Mouse (Mus musculus): ENCODE measurements around the gene Iqcc.

The Iqcc gene

DNA sequence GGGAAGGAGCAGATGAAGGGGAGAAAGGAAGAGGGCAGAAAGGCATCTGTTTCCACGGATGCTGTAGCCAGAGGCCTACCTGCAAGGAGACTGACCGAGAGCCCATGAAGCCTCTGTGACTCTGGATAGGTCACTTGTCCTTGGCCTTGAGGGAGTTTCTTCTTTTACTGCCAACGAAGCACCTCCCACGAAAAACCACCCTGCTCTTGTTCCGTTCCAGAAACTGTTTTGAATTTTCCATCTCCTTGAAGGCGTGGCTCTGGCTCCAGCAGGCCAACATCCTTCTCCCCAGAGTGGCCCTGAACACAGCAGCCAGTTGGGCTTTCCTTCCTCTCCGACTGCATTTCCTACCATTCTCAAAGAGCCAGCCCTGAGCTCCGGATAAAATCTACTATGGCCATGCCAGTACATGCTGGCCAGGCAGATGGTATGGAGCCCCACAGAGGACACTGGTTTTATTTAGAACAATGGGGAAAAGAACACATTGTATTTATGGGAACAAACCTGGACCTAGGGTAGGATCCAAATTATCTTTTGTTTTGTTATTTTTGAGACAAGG lies 2.5 kb upstream of the Iqcc start:
- peak; percentile 79 to 87 for DNase-seq

DNA sequence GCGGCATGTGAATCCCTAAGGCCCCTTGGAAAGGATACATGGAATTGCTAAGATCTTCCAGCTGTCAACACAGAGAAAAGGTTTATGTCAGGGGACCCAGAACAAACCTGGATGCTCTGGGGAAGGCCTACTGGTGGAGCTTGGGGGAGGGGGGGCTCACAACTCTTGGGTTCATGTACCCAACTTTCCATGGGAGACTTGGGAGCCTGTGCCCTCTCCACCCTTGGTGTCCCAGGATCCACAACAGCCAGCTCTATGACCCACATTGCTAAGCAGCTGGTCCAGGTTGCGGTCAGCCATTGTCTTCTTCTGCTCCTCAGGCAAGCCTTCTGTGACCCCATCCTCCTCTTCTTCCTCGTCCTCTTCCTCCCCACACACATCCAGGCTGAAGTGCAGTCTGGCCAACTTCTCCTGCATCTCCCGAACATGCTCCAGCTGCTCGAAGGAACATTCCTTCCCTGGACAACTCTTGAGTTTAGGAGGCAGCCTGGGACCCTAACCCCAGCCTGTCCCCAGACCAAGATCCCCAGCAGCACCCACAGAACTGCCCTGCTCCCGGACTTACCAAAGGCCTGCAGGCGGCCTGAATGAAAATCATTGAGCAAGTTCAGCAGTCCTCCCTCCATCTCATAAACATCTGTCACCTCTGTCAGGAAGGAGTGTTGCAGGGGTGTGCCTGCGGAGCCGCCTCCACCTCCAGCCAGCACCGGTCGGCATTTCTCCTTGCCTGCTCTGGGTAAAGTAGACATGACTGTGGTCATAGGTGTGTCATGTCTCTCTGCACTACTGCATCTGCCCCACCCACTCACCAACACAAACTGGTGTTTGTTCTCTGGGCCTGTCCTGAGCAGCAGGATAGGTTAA lies 1.8 kb upstream of the Iqcc start:
- DNase-seq: no peak

DNA sequence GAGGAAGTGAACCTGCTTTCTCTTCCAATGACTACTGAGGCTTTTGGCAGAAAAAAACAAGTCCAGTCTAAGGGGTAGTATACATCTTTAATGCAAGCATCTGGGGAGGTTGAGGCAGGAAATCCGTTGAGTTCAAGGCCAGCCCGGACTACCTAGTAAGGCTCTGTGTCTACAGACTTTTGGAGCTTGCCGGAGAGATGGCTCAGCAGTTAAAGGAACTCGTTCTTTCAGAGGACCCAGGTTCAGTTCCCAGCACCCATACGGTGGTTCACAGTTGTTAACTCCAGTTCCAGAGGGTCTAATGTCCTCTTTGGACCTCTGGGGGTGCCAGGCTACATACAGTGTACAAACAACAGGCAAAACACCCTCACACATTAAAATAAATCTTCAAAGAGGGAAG lies 868 bp downstream of the Iqcc start:
- DNase-seq: no peak

DNA sequence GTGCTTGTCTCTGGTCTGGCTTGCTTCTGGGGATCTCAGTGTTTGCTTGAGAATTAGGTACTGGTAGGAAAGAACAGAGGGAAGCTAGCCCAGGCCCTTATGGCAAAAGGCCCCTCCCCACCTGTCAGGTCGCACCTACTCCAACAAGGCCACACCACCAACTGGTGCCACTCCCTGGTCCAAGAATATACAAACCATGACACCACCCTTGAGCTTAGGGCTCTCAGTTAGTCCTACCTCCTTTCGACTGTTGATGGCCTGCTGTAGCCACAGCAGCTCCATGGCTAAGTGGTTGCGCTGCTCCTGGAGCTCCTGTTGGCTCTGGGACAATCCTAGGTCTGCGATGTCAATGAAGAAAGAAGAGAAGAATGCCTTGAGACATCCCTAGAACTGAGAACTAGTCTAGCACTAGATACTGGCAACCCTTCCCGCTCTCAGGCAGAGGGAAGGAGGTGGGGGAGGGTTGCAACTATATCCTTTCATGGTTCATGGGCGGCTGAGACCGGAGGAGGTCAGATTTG lies 1.7 kb downstream of the Iqcc start:
- no peak for DNase-seq

DNA sequence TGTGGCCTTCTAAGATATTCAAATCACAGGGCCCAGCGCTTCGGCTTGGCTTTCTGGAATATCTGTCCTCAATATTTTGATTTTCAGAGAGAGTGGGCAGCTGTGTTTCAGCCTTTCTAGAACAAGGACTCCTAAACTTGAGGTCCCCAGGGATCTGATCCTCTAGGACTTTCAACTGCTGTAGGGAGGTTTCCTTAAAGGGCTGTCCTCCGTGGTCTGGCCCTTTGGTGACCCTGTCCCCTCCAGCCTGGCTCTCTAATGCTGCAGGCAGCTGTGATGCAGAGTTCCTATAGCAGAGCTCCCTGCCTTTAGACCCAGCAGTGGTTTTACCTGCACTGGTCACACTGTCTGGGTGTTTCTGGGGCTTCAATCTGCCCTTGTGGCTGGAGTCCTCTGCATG lies 2.3 kb downstream of the Iqcc start:
- no peak for DNase-seq

DNA sequence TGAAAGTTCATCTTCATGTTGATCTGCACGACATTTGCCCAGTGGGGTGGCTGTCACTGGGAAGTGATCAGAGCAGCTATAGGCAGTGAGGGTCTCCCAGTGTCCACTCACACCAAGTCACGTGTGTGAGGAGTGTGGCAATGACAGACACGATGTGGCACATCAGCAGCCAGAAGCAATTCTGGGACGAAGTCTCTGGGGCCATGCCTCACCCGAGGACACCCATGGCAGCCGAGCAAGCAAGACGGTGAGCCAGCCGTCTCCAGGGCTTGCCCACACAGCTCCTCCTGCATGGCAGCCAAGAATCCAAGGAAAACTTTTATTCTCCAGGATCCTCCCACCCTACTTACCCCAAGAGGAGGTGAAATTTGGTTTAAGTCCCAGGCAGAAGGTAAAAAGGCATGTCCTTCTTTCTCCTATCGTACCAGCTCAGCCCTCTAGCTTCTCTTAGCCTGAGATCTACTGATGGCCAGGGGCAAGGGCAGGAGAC lies 3.1 kb downstream of the Iqcc start:
- no peak for DNase-seq

DNA sequence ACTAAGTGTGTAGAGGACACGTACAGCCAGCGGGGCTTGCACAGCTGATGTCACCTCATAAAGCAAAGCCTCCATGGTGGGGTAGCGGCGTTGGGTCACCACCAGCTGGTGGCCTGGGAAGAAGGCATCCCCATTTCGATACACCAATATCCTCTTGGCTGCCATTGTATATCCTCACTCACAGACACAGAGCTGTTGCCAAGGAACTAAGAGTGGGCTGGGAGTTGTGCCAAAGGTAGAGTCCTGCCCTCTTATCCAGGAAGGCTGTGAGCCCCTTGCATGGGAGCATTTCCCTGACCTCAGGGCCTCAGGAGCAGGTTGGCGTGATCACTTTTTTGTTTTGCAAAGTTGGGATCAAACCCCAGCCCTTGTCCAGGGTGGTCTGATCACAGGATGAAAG lies 4.8 kb downstream of the Iqcc start, which contains the start of gene Dcdc2b:
Gene Dcdc2b (minus strand): TSS at position 165 of the 400 bp plus-strand sequence.
- DNase-seq: no peak

DNA sequence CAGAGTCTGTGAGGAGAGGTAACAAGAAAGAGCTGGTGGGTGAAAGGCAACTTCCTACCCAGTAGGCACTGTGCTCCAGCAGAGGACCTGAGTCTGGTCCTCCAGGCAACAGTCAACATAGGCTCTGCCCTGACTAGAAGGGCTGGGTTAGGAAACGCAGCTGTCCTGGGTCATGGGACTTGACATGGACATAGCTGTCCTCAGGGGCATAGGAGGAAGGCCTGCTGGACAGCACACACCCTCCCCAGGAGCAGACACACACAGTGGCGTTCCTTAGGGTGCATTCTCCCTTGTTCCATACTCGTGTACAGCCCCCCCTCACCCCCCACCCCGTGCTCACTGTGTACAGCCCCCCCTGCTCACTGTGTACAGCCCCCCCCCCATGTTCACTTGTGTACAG lies 8.4 kb downstream of the Iqcc start:
- DNase-seq: no peak

DNA sequence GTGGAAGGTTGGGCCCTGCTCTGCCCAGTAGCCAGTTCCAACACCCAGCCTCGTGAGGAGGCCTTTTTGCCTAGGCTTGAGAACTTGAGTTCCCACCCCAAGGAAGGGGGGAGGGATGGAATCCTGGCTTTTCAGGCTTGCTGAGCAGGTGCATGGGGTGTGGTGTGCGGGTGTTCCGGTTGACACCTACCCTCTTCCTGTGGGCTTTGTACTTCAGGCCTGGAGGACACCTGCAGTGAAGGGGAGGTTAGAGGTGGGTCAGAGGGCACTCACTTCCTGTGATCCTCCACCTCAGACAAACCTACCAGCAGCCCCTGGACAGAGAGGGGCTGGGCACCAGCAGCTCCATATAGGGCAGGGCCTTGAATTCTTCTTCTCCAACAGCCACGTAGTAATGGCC lies 8.9 kb downstream of the Iqcc start:
- no peak for DNase-seq

DNA sequence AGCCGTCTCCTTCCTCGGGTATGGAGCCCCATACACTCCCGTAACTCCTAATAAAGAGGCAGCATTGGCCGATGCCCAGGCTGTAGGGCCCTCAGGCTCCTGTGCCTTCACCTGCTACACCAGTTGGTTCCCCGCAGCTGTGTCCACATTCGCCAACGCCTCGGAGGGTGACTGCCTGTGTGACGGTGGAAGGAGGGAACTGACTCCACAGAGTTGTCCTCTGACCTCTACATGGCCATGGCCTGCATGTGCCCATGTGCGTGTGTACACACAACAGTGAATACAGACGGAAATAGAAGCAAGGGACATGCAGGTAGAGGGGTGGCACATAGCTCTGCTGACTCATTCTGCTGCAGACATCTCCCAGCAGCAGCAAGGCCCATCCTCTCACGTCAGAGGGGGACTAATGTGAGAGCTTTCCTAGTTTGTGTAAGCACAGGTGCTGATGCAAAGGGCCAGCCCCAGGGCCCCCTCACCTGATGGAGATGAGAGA lies 9.7 kb downstream of the Iqcc start:
- no peak for DNase-seq

DNA sequence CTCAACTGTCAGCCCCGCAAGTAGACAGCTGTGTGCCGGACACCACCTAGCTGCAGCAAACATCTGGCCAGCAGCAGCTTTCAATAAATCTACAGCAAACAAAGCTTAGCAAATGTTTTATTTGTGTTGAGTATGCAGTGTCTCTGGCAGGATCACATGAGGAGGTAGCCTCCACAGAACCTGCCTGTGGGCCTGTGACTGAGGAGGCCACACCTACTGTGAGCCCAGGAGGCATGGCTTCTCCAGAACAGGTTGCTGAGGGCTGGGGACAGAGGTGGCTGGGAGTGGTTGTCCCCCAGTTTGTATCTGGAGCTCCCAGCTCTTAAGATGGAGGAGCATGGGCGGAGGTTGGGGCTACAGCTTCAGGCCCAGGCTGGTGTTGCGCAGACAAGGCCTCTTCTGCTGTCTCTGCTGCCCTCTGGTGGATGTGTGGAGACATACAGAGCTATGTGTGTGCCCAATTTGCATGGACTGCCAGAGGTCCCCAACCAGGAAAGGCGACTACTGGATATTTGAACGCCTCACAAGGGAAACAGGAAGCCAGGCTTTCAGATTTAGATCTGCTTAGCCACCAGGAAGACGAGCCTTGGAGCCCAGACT lies 10.4 kb downstream of the Iqcc start:
- DNase-seq: peak; percentile 84 to 87

DNA sequence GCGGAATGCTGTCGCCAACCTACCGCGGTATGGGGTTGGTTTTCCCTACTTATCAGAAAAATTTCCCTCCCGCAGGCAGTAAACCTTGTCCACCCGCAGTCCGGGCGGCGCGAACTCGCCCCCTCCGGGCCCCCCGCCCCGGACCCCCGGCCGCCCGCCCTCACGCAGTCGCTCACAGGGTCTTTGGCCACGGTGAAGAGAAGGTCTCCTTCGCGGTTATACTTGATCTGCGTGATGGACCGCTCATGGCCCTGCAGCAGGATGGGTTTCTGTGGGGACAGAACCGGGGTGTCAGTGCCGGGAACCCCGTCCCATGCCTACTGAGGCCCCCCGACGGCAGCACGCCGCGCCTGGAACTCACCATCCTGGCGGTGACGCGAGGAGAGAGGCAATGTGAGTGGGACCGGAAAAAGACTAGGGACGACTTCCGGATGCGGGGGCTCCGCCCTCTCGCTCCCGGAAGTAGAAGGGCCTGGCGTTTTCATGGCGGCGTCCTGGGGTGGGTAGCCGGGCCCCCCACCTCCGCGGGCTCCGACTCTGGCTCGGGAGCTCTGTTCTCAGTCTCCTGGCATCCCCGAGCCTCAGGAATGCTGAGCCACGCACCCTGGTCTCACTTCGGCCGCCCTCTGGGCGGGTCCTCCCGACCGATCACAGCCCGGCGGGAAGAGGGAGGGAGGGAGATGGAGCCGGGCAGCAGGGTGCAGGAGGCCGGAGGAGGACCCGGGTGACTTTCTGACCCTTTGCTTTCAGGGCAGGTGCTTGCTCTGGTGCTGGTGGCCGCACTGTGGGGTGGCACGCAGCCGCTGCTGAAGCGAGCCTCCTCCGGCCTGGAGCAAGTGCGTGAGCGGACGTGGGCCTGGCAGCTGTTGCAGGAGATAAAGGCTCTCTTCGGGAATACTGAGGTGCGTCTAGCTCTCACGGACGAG lies 18.4 kb downstream of the Iqcc start, which contains the start of the genes Eif3i and Tmem234:
Gene Eif3i (minus strand): TSS at position 416 of the 926 bp plus-strand sequence.
Gene Tmem234 (plus strand): TSS at position 436 of the 926 bp plus-strand sequence.
- peak; percentile 83 to 84 for DNase-seq

DNA sequence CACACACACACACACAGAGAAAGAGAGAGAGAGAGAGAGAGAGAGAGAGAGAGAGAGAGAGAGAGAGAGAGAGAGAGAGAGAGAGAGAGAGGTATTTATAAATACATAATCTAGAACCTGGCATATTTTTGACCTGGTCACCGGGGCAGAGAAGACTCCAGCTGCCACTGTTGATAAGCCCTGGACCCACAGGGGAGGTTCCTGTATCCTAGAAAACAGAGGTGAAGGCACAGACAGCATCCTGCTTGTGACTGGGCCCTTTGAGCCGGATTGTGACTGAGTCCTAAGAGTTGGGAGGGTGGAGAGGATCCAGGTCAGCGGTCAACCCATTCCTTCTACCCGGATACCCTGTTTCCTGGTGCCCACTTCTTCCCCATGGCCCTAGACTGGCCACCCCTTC lies 30.0 kb downstream of the Iqcc start:
- no peak for DNase-seq

DNA sequence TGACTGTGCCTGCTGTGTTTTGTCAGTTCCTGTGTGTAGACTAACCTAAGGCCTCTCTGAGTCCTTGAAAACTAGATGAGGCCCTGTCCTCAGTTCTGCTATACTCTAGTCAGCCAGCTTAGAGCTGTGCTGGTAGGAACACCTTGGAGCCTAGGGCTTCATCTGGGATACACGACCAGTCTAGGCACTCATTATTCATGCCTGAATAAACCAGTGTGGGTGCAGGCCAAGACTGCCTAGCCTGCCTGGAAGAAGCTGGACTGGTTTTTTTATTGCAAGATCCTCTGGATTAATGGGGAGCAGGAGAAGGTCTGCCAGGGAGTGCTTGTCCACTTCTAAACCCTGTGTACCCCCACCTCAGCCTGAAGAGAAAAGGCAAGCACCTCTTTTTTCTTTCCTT lies 32.0 kb downstream of the Iqcc start:
- no peak for DNase-seq

DNA sequence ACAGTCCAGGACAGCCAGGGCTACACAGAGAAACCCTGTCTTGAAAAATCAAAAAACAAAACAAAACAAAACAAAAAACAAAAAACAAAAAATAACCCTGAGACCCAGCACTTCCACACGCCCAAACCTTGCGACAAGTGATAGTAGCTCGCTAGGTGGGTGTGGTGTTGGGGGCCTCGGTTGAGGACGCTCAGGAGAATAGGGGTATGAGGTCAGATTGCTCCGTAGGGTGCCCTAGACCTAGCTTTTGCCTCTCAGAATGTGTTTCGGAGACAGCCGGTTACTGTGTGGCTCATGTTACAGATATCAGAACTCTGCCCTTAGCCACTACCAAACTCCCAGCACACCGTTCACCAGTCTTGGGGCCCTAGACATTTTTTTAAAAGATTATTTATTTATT lies 33.1 kb downstream of the Iqcc start:
- DNase-seq: no peak

DNA sequence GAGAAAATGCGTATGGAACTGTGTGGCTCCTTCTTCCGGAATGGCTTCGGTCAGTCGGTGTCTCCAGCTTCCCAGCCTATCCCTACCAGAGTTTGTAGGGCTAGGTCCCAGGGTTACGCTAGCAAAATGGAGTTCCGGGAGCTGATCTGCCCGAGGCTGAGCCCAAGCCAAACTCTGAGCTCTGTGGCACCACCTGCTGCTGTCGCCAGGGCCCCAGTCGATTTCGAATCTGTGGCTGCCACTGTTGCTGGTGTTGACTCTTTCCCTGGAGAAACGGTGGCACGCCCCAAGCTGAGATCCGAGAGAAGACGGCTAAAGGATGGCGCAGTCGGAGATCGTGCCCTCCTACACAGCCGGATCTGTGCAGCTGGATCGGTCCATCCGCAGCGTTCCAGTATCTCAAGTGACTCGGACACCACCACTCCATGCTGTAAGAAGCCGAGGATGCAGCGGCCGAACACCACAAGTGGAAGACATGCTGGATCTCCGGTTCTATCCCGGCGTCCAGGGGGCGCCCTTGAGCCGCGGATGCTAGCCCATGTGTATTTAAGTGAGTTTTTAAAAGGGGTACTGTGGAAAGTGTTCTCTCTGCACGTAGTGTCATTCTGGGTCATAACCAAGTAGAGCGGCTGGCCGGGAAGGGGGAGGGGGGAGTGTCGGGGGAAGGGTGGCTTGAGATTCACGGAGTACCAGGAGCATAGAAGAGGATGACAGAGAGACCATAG lies 33.9 kb downstream of the Iqcc start:
- DNase-seq: peak; percentile 75 to 88

DNA sequence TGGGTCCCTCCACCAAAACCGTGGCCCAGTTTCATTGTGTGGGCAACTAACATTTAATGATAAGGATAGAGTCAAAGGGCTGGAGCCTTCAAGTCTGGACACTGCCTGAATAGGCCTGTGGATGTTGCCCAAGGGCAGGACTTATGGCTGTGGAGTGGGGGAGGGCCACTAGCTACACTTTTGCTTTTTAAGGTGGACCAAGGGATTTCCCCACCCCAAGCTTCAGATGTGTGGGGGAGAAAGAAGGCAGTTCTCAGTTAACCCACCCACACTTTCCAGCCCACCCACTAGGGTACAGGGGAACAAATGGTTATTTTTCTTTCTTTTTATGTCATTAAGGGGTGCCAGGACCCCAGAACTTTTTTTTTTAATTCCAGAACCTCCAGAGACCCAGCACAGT lies 34.5 kb downstream of the Iqcc start:
- no peak for DNase-seq

DNA sequence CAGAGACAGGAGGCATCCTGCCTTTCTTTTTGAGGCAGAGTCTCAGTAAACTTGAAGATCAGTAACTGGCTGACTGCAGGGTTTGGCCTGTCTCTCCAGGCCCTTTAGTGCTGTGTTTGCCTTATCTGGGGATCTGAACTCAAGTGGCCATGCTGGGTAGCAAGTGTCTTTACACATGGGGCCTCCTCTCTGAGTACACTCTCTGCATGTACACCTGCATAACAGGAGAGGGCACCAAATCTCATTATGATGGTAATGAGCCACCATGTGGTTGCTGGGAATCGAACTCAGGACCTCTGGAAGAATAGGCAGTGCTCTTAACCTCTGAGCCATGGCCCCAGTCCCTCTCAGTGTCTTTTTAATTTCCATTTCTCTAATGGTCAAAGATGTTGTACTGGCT lies 36.6 kb downstream of the Iqcc start:
- no peak for DNase-seq

DNA sequence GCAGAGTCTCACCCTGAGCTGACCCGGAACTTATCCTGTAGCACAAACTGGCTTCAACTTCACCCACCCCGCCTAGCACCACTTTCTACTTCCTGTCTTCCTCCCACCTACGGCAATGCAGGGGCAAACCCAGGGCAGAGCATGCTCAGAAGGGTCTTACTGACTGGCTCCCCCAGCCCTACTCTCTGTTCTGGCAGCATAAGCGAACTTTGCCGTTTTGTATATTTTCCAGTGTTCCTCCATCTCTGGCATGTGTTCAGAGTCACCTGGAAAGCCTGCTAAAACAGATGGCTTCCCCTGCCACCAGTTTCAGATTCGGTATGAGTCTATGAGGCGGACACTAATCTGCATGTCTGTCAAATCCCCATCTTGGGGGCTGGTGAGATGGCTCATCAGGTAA lies 38.6 kb downstream of the Iqcc start:
- peak; percentile 41 for DNase-seq

DNA sequence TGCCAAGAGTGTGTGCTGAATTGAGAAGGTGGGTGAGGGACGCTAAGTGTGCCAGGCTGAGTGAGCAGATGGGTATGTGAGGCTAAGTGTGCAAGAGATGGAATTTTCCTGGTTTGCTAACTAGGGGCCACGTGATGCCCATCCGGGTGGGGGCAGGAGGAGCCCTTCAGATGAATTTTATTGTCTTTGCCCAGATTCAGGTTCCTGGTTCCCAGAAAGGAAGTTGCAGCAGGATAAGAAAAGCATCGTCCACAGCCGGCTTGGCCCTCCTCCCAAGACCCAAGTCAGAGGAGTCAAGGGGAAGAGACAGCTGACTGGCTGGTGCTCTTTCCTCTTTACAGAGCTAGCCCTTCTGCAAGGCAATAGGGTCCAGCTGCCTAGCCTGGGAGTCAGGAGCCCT lies 40.4 kb downstream of the Iqcc start, which contains the start of gene Fam167b:
Gene Fam167b (minus strand): TSS at position 84 of the 400 bp plus-strand sequence.
- DNase-seq: no peak

DNA sequence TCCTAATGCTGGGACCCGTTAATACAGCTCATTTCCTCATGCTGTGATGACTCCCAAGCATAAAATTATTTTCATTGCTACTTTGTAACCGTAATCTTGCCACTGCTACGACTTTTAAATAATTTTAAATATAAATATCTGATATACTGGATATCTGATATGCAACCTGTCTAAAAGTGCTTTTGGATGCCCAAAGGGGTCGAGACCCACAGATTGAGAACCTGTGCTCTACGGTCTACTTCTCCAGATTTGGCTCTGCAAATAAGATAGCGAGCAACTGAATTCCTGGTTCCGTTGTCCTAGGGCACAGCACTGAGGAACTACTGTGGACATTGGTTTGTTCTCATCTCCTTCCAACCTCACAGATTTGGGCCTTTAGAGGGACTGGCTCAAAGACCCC lies 41.2 kb downstream of the Iqcc start:
- DNase-seq: no peak

All from cerebellum, adult 18-20 months (tissue).